Mouse (Mus musculus): ENCODE measurements at regions not wholly inside any gene's neighbourhood (a gene's known extent, or its start where the extent isn't known, plus 50 kb on each side); places are given as distances from the start of the nearest gene placed in this dataset.

DNA sequence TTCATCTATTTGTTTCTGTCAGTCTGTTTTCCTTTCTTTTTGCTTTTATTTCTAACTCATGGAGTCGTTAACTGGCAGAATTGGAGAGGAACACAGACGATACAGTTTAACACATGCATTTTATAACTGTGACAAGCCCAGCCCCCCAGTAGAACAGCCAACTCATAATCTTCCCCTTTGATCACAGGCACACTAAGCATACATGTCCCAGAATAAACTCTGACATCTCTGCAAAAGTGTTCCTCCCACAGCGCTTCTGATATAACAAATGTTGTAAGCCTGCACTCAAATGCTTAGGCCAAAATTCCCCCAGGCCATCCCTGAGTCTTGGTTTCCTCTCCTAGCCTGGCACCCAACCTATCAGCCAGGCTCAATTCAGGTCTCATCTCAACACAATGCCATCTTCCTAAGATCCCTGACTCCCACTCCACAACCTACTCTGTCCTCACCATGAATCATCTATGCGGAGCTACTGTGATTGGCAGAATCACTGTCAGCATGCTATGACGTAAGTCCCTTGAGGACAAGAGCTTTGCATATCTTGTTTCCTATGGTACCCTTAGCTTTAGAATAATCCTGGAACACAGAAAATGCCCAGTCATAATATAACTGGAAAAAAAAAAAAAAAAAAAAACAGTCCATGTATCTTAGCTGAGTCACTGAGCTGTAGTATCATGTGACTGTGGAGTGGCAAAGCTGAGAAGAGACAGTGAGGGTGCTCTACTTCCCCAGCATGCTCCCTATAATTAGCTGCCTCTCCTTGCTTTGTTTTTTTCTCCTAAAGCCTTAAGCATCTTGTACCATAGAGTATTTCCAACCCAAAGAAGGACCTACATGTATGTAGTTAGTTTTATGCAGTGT, 146.7 kb downstream of the Plk2 start:
- peak; percentile 42 for DNase-seq

- no peak for DNase-seq
Observed at GRCm38 (mm10) chr13:110542303-110543065, 147.6 kb downstream of the Plk2 start.

DNA sequence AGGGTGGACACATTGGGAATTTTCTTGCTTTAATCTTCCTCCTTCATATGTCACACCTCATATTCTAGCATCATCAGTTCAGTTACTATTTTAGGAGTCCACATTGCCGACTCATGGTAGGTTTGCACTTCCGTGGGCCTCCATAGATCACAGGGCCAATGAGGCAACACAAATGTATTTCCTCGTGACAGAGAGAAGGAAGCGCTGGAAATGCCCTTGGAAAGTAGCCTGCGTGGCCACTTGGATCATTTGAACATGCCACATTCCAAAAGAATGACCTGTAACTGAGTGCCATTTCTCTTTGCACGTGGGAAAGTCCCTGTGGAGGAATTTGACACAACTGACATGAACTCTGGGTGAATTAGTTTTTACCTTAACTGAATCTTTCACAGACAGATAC, 150.6 kb downstream of the Plk2 start:
- DNase-seq = no peak

DNA sequence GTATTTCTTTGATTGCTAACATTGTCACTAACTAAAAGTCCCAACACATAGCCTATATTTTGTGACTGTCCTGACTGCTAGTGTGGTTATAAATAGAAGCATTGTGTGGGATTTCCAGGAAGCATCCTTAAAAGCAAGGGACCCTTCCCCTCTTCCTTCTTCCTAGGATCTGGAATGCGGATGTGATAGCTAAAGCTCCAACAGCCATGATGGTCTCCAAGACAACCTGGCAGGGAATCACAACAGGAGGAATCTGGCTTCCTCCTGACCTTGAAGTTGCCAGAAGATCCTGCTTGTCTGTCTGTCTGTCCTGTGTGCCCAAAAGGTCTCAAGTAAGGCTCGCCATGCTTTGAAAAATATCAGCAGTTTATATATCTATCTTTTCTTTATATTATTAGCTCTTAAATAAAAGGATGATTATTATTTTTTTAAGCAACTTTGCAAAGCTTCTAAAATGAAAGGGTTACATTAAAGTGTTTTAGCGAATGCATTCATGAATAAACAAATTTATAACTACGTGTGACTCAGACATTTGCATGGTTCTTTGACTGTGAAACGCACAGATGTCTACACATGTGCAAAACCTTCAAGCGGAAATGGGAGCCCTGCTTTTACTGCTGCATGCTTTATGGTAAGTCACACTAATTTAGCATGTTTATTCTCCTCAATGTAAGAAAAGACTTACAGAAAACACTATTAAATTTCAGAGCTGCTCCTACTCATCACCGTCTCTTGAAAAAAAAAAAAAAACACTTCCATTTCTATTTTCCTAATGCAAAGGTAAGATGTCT, 160.9 kb downstream of the Plk2 start:
- no peak for DNase-seq

DNA sequence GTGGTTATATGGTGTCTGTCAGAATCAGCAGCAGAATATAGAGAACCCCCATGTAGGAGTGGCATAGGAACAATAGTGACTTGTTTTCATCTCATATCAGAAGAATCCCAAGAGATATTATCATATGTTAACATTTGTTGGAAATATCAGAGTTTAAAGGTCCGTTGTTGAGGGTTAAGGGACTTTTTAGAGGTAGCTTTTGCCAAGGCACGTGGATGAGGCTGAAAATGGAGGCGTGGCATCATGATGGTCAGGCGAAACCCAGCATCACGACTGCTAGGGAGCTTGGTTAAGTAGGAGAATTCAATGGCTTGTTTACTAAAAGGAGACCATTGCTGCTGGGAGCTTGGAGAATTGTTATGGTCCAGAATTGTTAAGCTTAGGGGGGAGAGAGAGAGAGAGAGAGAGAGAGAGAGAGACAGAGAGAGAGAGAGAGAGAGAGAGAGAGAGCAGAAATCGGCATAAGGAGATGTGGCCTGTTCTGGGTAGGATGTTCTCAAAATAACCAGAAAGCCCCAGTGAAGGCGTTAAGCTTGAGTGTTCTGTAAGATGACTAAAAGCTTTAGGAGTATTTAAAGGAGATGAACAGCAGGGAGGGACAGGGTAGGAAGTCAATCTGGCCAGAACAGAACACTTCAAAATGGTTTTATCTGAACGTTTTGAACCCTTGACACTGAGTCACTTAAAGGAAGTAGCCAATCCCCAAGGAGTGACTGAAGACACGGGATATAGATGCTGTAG, 161.7 kb downstream of the Plk2 start:
- DNase-seq = no peak

DNA sequence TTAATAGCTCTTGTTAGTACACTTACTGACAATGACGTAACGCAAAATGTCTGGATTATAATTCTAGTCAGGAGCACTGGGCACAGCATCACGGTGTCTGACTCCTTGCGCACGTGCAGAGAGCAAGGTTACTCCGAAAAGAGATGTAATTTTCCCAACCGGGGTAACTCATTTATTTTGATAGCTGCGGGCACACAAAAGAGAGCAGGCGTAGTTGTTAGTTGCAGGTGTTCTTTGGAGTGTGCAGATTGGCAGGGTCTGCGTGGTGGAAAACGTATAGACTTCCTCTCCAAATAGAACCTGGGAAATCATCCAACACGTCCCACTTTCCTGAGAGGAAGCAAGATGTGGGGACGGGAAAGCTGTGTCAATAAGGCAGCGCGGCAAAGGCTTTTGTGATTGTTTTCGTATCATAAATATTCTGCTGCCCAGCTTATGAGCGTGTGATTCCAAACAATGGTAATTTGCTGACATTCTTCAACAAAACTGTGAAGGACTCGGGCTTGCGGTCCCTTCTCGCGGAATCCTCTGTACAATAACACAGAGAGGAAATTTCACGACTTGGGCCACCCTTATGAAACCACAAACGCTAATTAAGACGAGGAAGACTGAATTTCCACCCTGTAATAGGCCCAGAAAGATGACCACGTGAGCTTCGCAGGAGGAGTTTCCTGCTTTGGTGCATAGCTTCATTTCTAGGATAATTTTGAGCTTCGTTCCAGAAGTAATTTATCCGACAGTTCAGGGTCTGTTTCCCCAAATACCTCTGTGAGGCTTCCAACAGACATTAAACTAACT, 163.3 kb downstream of the Plk2 start:
- peak; percentile 73 for DNase-seq

DNA sequence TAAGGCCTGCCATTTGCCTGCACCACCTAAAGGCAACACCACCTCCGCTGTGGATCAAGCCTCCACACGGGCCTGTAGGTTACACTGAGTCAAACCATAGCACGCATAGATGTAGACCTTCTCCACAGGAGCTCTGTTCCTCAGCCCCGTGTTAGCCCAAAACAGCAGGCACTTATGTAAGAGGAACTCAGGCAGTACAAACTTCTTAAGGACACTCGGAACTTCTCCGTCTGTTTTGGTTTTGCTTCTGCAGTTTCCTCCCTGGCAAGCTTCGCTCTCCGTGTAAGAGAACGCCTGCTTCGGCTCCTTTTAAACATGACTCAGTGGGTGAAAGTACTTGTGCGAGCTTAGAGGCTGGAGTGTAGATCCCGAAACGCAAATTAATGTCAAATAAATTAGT, 165.7 kb downstream of the Plk2 start:
- DNase-seq = peak; percentile 78

DNA sequence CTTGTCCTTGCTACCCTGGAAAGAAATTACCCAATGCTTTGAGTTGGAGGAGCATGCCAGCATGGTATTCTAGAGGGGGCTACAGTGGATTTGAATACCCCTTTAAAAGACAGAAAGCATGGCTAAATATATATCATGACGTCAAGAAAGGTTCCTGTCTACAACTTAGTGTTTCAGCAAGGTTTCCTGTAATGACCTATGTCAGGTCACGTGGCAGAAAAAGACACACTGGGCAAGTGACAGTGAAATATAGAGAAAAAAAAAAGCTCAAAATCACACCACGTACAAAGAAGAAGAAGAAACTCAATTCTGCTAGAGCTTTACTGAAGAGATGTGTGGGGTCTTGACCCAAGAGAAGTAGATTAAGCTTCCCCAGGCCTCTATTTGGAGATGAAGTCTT, 167.7 kb downstream of the Plk2 start:
- DNase-seq = no peak

- no peak for DNase-seq
Observed at GRCm38 (mm10) chr13:110562902-110563301, 168.1 kb downstream of the Plk2 start.

DNA sequence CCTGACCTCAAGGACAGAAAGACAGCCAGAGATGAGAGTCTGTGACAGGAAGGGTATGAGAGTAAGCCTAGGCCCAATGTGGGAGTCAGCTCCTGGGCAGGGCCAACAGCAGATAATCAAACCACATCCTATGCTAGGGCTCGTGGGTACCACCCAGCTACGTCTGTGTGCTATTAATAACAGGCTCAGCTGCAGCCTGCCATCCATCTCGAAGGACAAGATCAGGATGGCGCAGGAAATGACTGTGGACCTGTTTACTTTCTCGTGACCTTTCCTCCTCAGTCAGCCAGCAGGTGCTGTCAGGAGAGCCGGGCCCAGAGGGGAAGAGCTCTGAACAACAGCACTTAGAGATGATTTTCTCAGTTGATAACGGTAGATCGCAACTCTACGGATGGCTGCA, 169.1 kb downstream of the Plk2 start:
- DNase-seq = no peak

GRCm38 (mm10) chr13:110568482-110569179, 173.8 kb downstream of the Plk2 start:
- no peak for DNase-seq

- DNase-seq = peak; percentile 27
Observed at GRCm38 (mm10) chr13:110569180-110569512, 174.3 kb downstream of the Plk2 start.

GRCm38 (mm10) chr13:110570386-110570785, 175.5 kb downstream of the Plk2 start:
- DNase-seq = no peak

DNA sequence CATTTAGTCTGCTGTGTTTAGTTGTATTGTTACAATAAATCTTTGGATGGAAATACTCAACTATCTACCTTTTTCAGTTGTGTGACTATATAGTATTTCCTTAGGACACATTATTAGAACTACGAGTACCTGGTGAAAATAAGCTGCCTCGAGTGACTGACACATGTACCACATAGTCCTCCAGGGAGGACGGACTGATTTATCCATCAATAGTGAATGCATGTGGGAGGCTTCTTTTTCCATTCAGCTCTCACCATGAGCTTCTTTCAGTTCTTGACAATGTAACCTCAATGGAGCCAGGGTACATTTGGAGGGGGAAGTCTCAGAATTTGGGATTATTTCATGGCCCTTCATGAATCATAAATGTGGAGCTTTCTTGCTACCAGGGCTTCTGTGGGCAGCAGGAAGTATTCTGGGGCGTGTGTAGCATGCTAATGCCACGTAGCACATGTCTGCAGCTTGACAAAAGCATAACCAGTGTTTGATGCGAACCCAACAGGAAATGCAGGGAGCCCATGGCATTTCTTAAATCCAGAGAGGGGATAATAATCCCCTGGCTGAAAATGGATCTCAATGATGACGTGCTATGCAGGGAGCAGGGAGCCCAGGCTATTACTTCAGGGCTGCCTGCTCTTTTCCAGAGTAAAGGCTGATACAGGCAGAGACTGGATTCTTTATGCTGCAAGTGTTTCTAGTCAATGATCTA, 178.7 kb downstream of the Plk2 start:
- DNase-seq = no peak

- DNase-seq = no peak
Observed at GRCm38 (mm10) chr13:110574764-110575471, 180.1 kb downstream of the Plk2 start.

DNA sequence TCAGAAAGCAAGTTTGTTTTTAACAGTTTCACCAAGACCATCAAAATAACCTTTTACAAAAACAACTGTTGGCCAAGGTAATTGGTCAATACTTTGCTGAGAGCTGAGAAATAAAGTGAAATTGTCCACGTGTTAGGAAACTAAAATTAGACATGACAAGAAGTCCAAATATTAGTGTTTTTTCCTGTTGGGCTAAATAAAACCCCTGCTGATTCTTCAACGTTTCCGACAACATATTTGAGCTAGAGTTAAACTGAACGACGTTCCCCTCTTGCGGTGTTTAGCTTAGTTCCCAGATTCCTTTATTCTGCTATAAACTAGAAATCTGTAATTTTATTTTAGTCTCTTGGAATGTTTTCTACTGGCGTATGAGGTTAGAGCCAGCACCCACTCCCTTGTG, 183.3 kb downstream of the Plk2 start:
- DNase-seq = no peak

DNA sequence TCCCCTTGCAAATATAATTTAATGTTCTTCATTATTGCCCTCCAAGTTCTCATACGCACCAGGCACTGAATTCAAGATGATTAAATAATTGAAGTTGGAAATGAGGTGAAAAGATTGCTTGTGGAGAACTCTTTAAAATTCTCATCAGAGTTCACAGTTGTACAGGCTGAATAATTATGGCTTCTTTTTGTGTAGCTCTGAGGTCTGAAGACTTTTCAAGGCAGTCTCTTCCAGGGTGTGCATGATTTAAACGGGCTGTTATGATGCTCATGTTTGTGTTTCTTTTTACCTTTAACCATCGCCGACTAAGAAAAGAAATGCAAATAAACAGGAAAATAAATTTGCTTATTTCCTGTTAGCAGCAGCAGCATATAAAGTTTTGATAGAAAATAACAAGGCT, 185.3 kb downstream of the Plk2 start:
- no peak for DNase-seq

- no peak for DNase-seq
Observed at GRCm38 (mm10) chr13:110580570-110580969, 185.7 kb downstream of the Plk2 start.

DNA sequence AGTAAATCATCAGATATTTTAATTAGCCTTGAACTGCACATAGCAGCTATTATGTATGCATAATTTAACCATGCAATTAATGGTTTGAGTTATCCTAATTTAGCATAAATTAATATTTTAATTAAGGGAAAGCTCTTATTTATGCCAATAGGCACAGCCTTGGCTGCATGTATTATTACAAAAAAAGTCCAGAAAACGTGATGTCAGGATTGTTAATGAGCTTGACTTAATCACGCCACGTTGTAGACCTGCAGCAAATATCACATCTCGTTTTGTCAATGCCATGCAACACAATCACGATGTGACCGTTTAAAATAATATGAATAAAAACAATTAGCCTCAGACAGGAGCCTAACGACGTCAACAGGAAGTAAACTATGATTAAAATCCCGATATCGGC, 189.9 kb downstream of the Plk2 start:
- no peak for DNase-seq

DNA sequence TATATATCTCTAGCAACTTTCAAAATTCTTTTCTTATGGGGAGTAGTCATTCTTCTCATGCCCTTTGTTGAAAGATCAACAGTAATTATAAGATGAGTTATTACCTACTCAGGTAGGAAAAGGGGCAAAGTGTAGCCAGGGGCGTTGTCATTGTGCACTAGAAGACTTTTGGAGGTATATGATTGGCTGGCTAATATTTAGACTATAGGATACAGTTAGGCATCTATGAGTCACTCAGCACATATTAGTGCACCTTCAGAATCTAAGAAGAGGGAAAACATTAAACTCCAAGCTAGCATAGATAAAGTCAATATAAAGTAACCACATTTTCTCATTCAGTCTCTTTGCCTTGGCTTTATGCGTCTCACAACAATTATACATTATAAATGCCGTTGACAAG, 199.8 kb downstream of the Plk2 start:
- DNase-seq = no peak
